Mouse (Mus musculus) kidney, postnatal 0 days (tissue): ENCODE measurements around the gene Gm49355. TPM values are rescaled to one million over a fixed set of nuclear protein-coding genes. Genes with fewer than 3 reads are reported as not detected.

ENCODE experiments used
- ATAC-seq: fragments of 200-750 bp; cut with Nextera tagmentation; replicated peaks from 2 replicates; pipeline ENCODE4 v1.8.0; 2017; ENCODE audit warnings: low read depth, moderate number of reproducible peaks, moderate TSS enrichment, moderate library complexity; ENCODE audit not compliant: low FRiP score
- DNase-seq: peaks from one replicate; pipeline ENCODE4 v3.0.0-alpha.2; 2016; ENCODE audit warnings: low spot score
- H3K27ac ChIP-seq: fragments of 300-500 bp; sonication (generic); 2 replicates; pipeline ENCODE4 v1.5.1; 2014; ENCODE audit warnings: mild to moderate bottlenecking
- H3K27me3 ChIP-seq: fragments of 300-500 bp; sonication (generic); 2 replicates; pipeline ENCODE4 v1.6.1; 2014; ENCODE audit warnings: low read length, mixed read lengths; ENCODE audit not compliant: insufficient read depth
- H3K36me3 ChIP-seq: fragments of 300-500 bp; sonication (generic); 2 replicates; pipeline ENCODE4 v1.6.1; 2014; ENCODE audit warnings: low read length, mixed read lengths; ENCODE audit not compliant: insufficient read depth
- H3K4me1 ChIP-seq: fragments of 300-500 bp; sonication (generic); replicated peaks from 2 replicates; pipeline ENCODE4 v1.6.1; 2014; ENCODE audit warnings: antibody characterized with exemption, low read length, mixed read lengths; ENCODE audit not compliant: insufficient read depth
- H3K4me2 ChIP-seq: fragments of 300-500 bp; sonication (generic); 2 replicates; pipeline ENCODE4 v1.6.1; 2014; ENCODE audit warnings: mild to moderate bottlenecking, low read length, moderate library complexity, mixed read lengths
- H3K4me3 ChIP-seq: fragments of 300-500 bp; sonication (generic); replicated peaks from 2 replicates; pipeline ENCODE4 v1.5.1; 2014; ENCODE audit warnings: low read depth, low read length
- H3K9ac ChIP-seq: fragments of 300-500 bp; sonication (generic); 2 replicates; pipeline ENCODE4 v1.6.1; 2014; ENCODE audit warnings: low read depth, low read length
- H3K9me3 ChIP-seq: fragments of 300-500 bp; sonication (generic); replicated peaks from 2 replicates; pipeline ENCODE4 v1.6.1; 2016; ENCODE audit warnings: low read length, inconsistent platforms, mixed read lengths
- CTCF ChIP-seq: IDR thresholded peaks from 2 replicates; pipeline ENCODE4 v1.5.1; 2016; ENCODE audit warnings: antibody characterized with exemption, low read depth, mild to moderate bottlenecking, moderate library complexity
- WGBS: fragments of 180-500 bp; shearing (Covaris S2); extraction: QIAGEN DNeasy Blood & Tissue Kit; methylation state at CpG from one replicate; pipeline ENCODE4 v1.1.7; 2014; 5-methylcytosine and 5-hydroxymethylcytosine counted together
- polyA plus RNA-seq: library from polyadenylated mRNA; unstranded; fragments of >200 nt; fragmentation: Nextera tagmentation; extraction: Ambion mirVana; gene quantifications from 2 replicates; pipeline ENCODE4 v1.2.1, GENCODE M21; 2015

The Gm49355 gene
- polyA plus RNA-seq, 1 experiment from 2014 or later = 0.21 TPM

DNA sequence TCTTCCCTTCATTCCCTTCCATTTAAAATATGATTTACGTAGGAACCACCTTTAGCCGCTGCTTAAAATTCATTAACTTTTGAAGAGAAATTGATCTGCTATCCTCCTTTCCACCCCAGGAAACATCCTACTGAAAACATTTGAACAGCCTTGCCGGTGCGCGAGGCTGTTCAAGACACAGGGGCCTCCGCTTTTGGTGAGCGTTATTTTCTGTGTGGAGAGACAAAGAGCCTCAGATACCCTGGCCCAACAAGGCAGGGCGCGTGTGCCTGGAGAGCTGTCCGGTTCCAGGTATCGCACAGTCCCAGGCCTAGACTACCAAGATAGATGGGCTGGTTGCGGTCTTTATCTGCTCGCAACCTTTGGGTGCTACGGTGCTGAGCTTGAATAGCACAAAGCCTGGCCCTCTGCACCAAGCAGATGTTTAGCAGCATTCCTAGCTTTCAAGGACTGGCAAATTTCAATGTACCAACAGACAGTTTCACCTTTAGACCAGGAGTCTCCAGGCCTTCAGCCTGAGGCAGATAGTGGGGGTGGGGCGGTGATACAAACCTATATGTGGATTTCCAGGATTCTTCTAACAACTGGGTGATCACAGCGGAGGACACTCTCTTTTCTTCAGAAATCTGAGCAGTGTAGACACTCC is 66.6 kb downstream of the Gm49355 start:
- no peak overlapping the region for H3K9ac ChIP-seq
- H3K27ac ChIP-seq = no peak overlapping the region
- 9% methylated on average over 16 of the region's 16 CpGs for WGBS
- no peaks in the 10 kb centered on the region for H3K9me3 ChIP-seq
- no peaks in the 10 kb centered on the region; the same call in 1 of the 2 replicates for H3K4me1 ChIP-seq
- no peak overlapping the region for H3K4me3 ChIP-seq
- H3K36me3 ChIP-seq = no peaks in the 10 kb centered on the region
- H3K27me3 ChIP-seq = peaks cover 69% of the 10 kb centered on the region
- no peak; the same call in 1 of the 2 replicates for ATAC-seq
- DNase-seq = no peak
- TF ChIP-seq CTCF = no peak
- no peak overlapping the region for H3K4me2 ChIP-seq

Other genes with a start within 250 kb of the Gm49355 start
- gene 3830406C13Rik, start 197 bp downstream of the Gm49355 start, polyA plus RNA-seq = 63.4 and 63.7 TPM in 2 replicates
- not detected in 2 replicates for gene Fezf2, start 64.2 kb downstream of the Gm49355 start, polyA plus RNA-seq